Mouse (Mus musculus) CH12.LX (cell line): ENCODE measurements at regions not wholly inside any gene's neighbourhood (a gene's known extent, or its start where the extent isn't known, plus 50 kb on each side); places are given as distances from the start of the nearest gene placed in this dataset.

Experiments
- DNase-seq: peaks from one replicate; pipeline ENCODE4 v3.0.0-alpha.2; 2013; ENCODE audit errors: extremely low read depth
- H3K27ac ChIP-seq: 2 replicates; pipeline ENCODE4 v1.5.1; 2012; ENCODE audit warnings: low read depth, mild to moderate bottlenecking, control low read depth, moderate library complexity; ENCODE audit not compliant: insufficient read depth
- H3K27me3 ChIP-seq: replicated peaks from 2 replicates; pipeline ENCODE3; 2012; ENCODE audit warnings: inconsistent platforms
- H3K36me3 ChIP-seq, 2 experiments: replicated peaks in 1 of 2; 2 replicates each; pipeline versions ENCODE3 to v1.6.1; 2012; ENCODE audit warnings: inconsistent platforms in 1 of 2, low read length in 1 of 2, mild to moderate bottlenecking in 1 of 2, mixed read lengths in 1 of 2, moderate library complexity in 1 of 2; ENCODE audit not compliant: control insufficient read depth in 1 of 2, insufficient read depth in 1 of 2
- H3K4me1 ChIP-seq, 2 experiments: 2 replicates each; pipeline ENCODE4 v1.6.1; 2012; ENCODE audit warnings: inconsistent platforms in 1 of 2, moderate library complexity in 1 of 2; ENCODE audit not compliant: insufficient read depth in 2 of 2, control insufficient read depth in 1 of 2
- H3K4me2 ChIP-seq: 2 replicates; pipeline ENCODE4 v1.6.1; 2012; ENCODE audit warnings: low read depth, mild to moderate bottlenecking, control low read depth; ENCODE audit not compliant: poor library complexity, insufficient read depth, severe bottlenecking
- H3K4me3 ChIP-seq, 3 experiments: fragments of 150-350 bp in 1 of 3; sonication (generic) in 1 of 3; replicated peaks in 1 of 3; 2 replicates each; pipeline versions ENCODE3 to v1.5.1; 2011 to 2012; ENCODE audit warnings: low read depth in 2 of 3, low read length in 2 of 3, mild to moderate bottlenecking in 2 of 3, moderate library complexity in 2 of 3, control low read depth in 1 of 3, improper control_type of control experiment in 1 of 3, inconsistent platforms in 1 of 3, mixed read lengths in 1 of 3; ENCODE audit not compliant: poor library complexity in 1 of 3
- H3K79me2 ChIP-seq: replicated peaks from 2 replicates; pipeline ENCODE4 v1.6.1; 2012; ENCODE audit warnings: mild to moderate bottlenecking, moderate library complexity; ENCODE audit not compliant: control insufficient read depth, poor library complexity, insufficient read depth, severe bottlenecking; ENCODE audit errors: extremely low read depth
- H3K9ac ChIP-seq: 2 replicates; pipeline ENCODE4 v1.6.1; 2012; ENCODE audit warnings: low read depth, mild to moderate bottlenecking, control low read depth, moderate library complexity; ENCODE audit not compliant: insufficient read depth
- H3K9me3 ChIP-seq: replicated peaks from 2 replicates; pipeline ENCODE3; 2012; ENCODE audit warnings: low read length, inconsistent platforms, mixed read lengths
- CHD2 ChIP-seq: IDR thresholded peaks from 2 replicates; pipeline ENCODE4 v1.6.1; 2011; ENCODE audit warnings: low read length, improper control_type of control experiment
- CTCF ChIP-seq, 2 experiments: IDR thresholded peaks in 1 of 2; conservative IDR thresholded peaks in 1 of 2; 2 replicates each; pipeline ENCODE4 v1.5.1; 2011 to 2012; ENCODE audit warnings: low read depth in 2 of 2, low read length in 2 of 2, improper control_type of control experiment in 1 of 2, inconsistent platforms in 1 of 2, mild to moderate bottlenecking in 1 of 2, moderate library complexity in 1 of 2
- E2F4 ChIP-seq: IDR thresholded peaks from 2 replicates; pipeline ENCODE4 v1.6.1; 2011; ENCODE audit warnings: low read depth, low read length, improper control_type of control experiment; ENCODE audit not compliant: insufficient replicate concordance
- ELF1 ChIP-seq: IDR thresholded peaks from 2 replicates; pipeline ENCODE4 v1.6.1; 2014; ENCODE audit warnings: low read depth, mild to moderate bottlenecking, inconsistent platforms, low read length, improper control_type of control experiment
- GABPA ChIP-seq: IDR thresholded peaks from 2 replicates; pipeline ENCODE4 v1.6.1; 2012; ENCODE audit warnings: low read depth, low read length, improper control_type of control experiment, inconsistent platforms; ENCODE audit not compliant: insufficient replicate concordance
- HCFC1 ChIP-seq: IDR thresholded peaks from 2 replicates; pipeline ENCODE4 v1.6.1; 2012; ENCODE audit warnings: low read depth, mild to moderate bottlenecking, inconsistent platforms, low read length, improper control_type of control experiment
- JUN ChIP-seq: IDR thresholded peaks from 2 replicates; pipeline ENCODE4 v1.6.1; 2011; ENCODE audit warnings: low read depth, mild to moderate bottlenecking, low read length, improper control_type of control experiment, moderate library complexity; ENCODE audit not compliant: insufficient read depth
- MAZ ChIP-seq: IDR thresholded peaks from 2 replicates; pipeline ENCODE4 v1.6.1; 2012; ENCODE audit warnings: low read depth, mild to moderate bottlenecking, inconsistent platforms, low read length, improper control_type of control experiment, moderate library complexity
- MEF2A ChIP-seq: IDR thresholded peaks from 2 replicates; pipeline ENCODE4 v1.6.1; 2014; ENCODE audit warnings: low read depth, mild to moderate bottlenecking, inconsistent platforms, low read length, improper control_type of control experiment, borderline replicate concordance
- MXI1 ChIP-seq: IDR thresholded peaks from 2 replicates; pipeline ENCODE4 v1.6.1; 2011; ENCODE audit warnings: mild to moderate bottlenecking, low read depth, low read length, improper control_type of control experiment
- MYC ChIP-seq: IDR thresholded peaks from 2 replicates; pipeline ENCODE4 v1.6.1; 2011; ENCODE audit warnings: low read depth, mild to moderate bottlenecking, improper control_type of control experiment, low read length
- NELFE ChIP-seq: IDR thresholded peaks from 2 replicates; pipeline ENCODE4 v1.6.1; 2011; ENCODE audit warnings: low read depth, low read length, improper control_type of control experiment
- NRF1 ChIP-seq: IDR thresholded peaks from 2 replicates; pipeline ENCODE4 v1.6.1; 2014; ENCODE audit warnings: low read depth, mild to moderate bottlenecking, inconsistent platforms, low read length, improper control_type of control experiment, moderate library complexity
- SIN3A ChIP-seq: IDR thresholded peaks from 2 replicates; pipeline ENCODE4 v1.6.1; 2012; ENCODE audit warnings: low read length, improper control_type of control experiment, inconsistent platforms
- SMC3 ChIP-seq: IDR thresholded peaks from 2 replicates; pipeline ENCODE4 v1.6.1; 2011; ENCODE audit warnings: low read depth, low read length, improper control_type of control experiment
- TBP ChIP-seq: conservative IDR thresholded peaks from 2 replicates; pipeline ENCODE4 v1.6.1; 2011; ENCODE audit warnings: low read depth, low read length, improper control_type of control experiment
- UBTF ChIP-seq: IDR thresholded peaks from 2 replicates; pipeline ENCODE4 v1.6.1; 2012; ENCODE audit warnings: low read depth, mild to moderate bottlenecking, inconsistent platforms, low read length, improper control_type of control experiment, moderate library complexity
- ZKSCAN1 ChIP-seq: IDR thresholded peaks from 2 replicates; pipeline ENCODE4 v1.6.1; 2012; ENCODE audit warnings: low read depth, inconsistent platforms, low read length, improper control_type of control experiment, borderline replicate concordance
- ZMIZ1 ChIP-seq: IDR thresholded peaks from 2 replicates; pipeline ENCODE4 v1.6.1; 2012; ENCODE audit warnings: low read depth, mild to moderate bottlenecking, inconsistent platforms, low read length, improper control_type of control experiment
- dilution Hi-C: fragments of 300-500 bp; cut with MboI; formaldehyde crosslinking; loops from 2 replicates; pipeline ENCODE4 v1.14.3; 2020; ENCODE audit warnings: low sequenced_read_pairs; ENCODE audit not compliant: extremely low pct_unique_long_range_greater_than_20kb, extremely low pct_ligation_motif_present
- in situ Hi-C: fragments of 300-500 bp; cut with MboI; formaldehyde crosslinking; loops from 3 replicates; pipeline ENCODE4 v1.14.3; 2019; ENCODE audit warnings: low sequenced_read_pairs, low pct_ligation_motif_present, low pct_unique_long_range_greater_than_20kb, mixed read lengths

GRCm38 (mm10) chr17:50439365-50439764, 69.8 kb upstream of the Plcl2 start:
- Histone ChIP-seq H3K27ac (no peak overlapping the region), H3K79me2 (no peaks in the 10 kb centered on the region)
- TF ChIP-seq TBP: no peak
- no peak for TF ChIP-seq ELF1
- TF ChIP-seq JUN: no peak
- TF ChIP-seq MEF2A: no peak
- no peak for TF ChIP-seq NELFE
- no peak for TF ChIP-seq MAZ
- no peak for TF ChIP-seq NRF1
- TF ChIP-seq ZKSCAN1: no peak
- TF ChIP-seq CHD2: no peak
- no peak for TF ChIP-seq GABPA
- no peak for TF ChIP-seq E2F4
- no peak for TF ChIP-seq SMC3
- TF ChIP-seq MXI1: no peak
- no peak for TF ChIP-seq SIN3A
- TF ChIP-seq, all 38 proteins: peak for 0
- in situ Hi-C loops: no loop called here
- Histone ChIP-seq H3K4me3 (no peak overlapping the region), H3K4me2 (no peak overlapping the region), H3K9ac (no peak overlapping the region), H3K4me1 (no peaks in the 10 kb centered on the region), H3K9me3 (no peaks in the 10 kb centered on the region), H3K36me3 (no peaks in the 10 kb centered on the region), H3K27me3 (no peaks in the 10 kb centered on the region)
- dilution Hi-C loops: no loop called here
- DNase-seq: no peak

DNA sequence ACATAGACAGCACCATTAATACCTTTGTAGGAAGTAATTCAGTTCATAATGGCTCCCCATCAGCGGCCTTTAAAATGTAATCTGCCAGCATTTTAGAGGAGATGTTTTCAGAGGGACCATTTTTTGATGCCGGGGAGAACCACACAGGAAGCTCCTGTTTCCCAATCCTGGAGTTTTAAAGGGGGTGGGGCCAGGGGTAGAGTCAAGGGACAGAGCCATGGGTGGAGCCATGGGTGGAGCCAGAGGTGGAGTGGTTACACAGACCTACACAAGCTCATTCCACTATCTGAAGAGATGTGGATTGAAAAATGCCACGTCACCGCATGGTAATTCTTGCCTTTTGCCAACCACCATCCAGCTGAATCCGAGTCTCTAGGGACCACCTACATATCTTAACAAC, 67.1 kb upstream of the Plcl2 start:
- no peak for DNase-seq
- Histone ChIP-seq H3K4me1 (no peaks in the 10 kb centered on the region), H3K36me3 (no peaks in the 10 kb centered on the region), H3K9ac (no peak overlapping the region), H3K79me2 (no peaks in the 10 kb centered on the region), H3K27me3 (no peaks in the 10 kb centered on the region), H3K9me3 (no peaks in the 10 kb centered on the region), H3K4me2 (no peak overlapping the region), H3K4me3 (no peak overlapping the region), H3K27ac (no peak overlapping the region)
- in situ Hi-C loops: no loop called here
- dilution Hi-C loops: no loop called here
- TF ChIP-seq TBP (no peak), UBTF (no peak), MYC (no peak)

- H3K79me2 ChIP-seq: no peaks in the 10 kb centered on the region
- H3K9ac ChIP-seq: no peak overlapping the region
- dilution Hi-C loops: no loop called here
- H3K4me3 ChIP-seq: no peak overlapping the region
- in situ Hi-C loops: no loop called here
- H3K27ac ChIP-seq: no peak overlapping the region
- no peaks in the 10 kb centered on the region for H3K9me3 ChIP-seq
- no peaks in the 10 kb centered on the region for H3K4me1 ChIP-seq
- H3K4me2 ChIP-seq: no peak overlapping the region
- H3K27me3 ChIP-seq: no peaks in the 10 kb centered on the region
- H3K36me3 ChIP-seq: no peaks in the 10 kb centered on the region
- TF ChIP-seq ZMIZ1: no peak
- TF ChIP-seq CTCF (conservative IDR thresholded peaks at IDR 0.05 in 1 of 2, IDR thresholded peaks at IDR 0.05 in 1 of 2; ENCODE audit: low read depth in 2 of 2, low read length in 2 of 2): no peak
- no peak for TF ChIP-seq MYC
- TF ChIP-seq SMC3: no peak
- TF ChIP-seq HCFC1: no peak
- TF ChIP-seq, all 38 proteins: peak for 0
- DNase-seq: no peak
Observed at GRCm38 (mm10) chr17:50442905-50443304, 66.3 kb upstream of the Plcl2 start.
